Mouse (Mus musculus) adipocyte (in vitro differentiated cells): ENCODE results near the gene Stxbp5l.
"Not testable (repeated sequence)": the region's sequence is repeated elsewhere in the genome, so short reads cannot be mapped to it uniquely, and the experiment has no call there.

Source experiments
- DNase-seq: peaks from one replicate; pipeline ENCODE4 v3.0.0-alpha.2; 2016; ENCODE audit warnings: low spot score

Stxbp5l gene

GRCm38 (mm10) chr16:37384821-37385344 is at the start of gene Stxbp5l:
Gene Stxbp5l (minus strand): TSS chr16:37384962.
- no peak for DNase-seq

GRCm38 (mm10) chr16:37433418-37434204 is 48.8 kb upstream of the Stxbp5l start:
- DNase-seq: no peak

- no peak for DNase-seq
These were observed 40.7 kb upstream of the Stxbp5l start for GRCm38 (mm10) chr16:37425434-37425833.

- DNase-seq: no peak
These were observed 38.1 kb upstream of the Stxbp5l start for GRCm38 (mm10) chr16:37422874-37423273.

- DNase-seq: no peak
These were observed 37.1 kb upstream of the Stxbp5l start for GRCm38 (mm10) chr16:37421851-37422250.

- DNase-seq: no peak
These were observed 35.8 kb upstream of the Stxbp5l start for GRCm38 (mm10) chr16:37420512-37420911.

- DNase-seq: no peak
These were observed 20.8 kb upstream of the Stxbp5l start for GRCm38 (mm10) chr16:37405536-37405935.

GRCm38 (mm10) chr16:37404922-37405321 is 20.2 kb upstream of the Stxbp5l start:
- DNase-seq: no peak

GRCm38 (mm10) chr16:37389964-37390363 is 5.2 kb upstream of the Stxbp5l start:
- DNase-seq: no peak

GRCm38 (mm10) chr16:37389201-37389905 is 4.6 kb upstream of the Stxbp5l start:
- no peak for DNase-seq

- DNase-seq: no peak
These were observed 393 bp downstream of the Stxbp5l start for GRCm38 (mm10) chr16:37384369-37384768.

GRCm38 (mm10) chr16:37383426-37383825 is 1.3 kb downstream of the Stxbp5l start:
- no peak for DNase-seq

- no peak for DNase-seq
These were observed 12.0 kb downstream of the Stxbp5l start for GRCm38 (mm10) chr16:37372716-37373115.

- DNase-seq: no peak
These were observed 17.3 kb downstream of the Stxbp5l start for GRCm38 (mm10) chr16:37367426-37367825.

GRCm38 (mm10) chr16:37363958-37364357 is 20.8 kb downstream of the Stxbp5l start:
- no peak for DNase-seq

GRCm38 (mm10) chr16:37355621-37356020 is 29.1 kb downstream of the Stxbp5l start:
- no peak for DNase-seq

GRCm38 (mm10) chr16:37347092-37347491 is 37.7 kb downstream of the Stxbp5l start:
- peak; percentile 35 for DNase-seq

- no peak for DNase-seq
These were observed 39.8 kb downstream of the Stxbp5l start for GRCm38 (mm10) chr16:37344960-37345359.

- DNase-seq: not testable (repeated sequence)
These were observed 43.3 kb downstream of the Stxbp5l start for GRCm38 (mm10) chr16:37341446-37341845.

GRCm38 (mm10) chr16:37338177-37338576 is 46.6 kb downstream of the Stxbp5l start:
- DNase-seq: no peak

- DNase-seq: no peak
These were observed 47.2 kb downstream of the Stxbp5l start for GRCm38 (mm10) chr16:37337529-37337928.

- DNase-seq: no peak
These were observed 80.3 kb downstream of the Stxbp5l start for GRCm38 (mm10) chr16:37304441-37304840.

GRCm38 (mm10) chr16:37292593-37292992 is 92.2 kb downstream of the Stxbp5l start:
- DNase-seq: peak; percentile 50
